Mouse (Mus musculus): ENCODE measurements around the gene Minos1. TPM values are rescaled to one million over a fixed set of nuclear protein-coding genes. Genes with fewer than 3 reads are reported as not detected.
A peak's percentile ranks its signal among the peaks of the same experiment; 100 is the strongest.

Minos1 gene
- polyA plus RNA-seq, 1 experiment from 2014 or later = 252 TPM

DNA sequence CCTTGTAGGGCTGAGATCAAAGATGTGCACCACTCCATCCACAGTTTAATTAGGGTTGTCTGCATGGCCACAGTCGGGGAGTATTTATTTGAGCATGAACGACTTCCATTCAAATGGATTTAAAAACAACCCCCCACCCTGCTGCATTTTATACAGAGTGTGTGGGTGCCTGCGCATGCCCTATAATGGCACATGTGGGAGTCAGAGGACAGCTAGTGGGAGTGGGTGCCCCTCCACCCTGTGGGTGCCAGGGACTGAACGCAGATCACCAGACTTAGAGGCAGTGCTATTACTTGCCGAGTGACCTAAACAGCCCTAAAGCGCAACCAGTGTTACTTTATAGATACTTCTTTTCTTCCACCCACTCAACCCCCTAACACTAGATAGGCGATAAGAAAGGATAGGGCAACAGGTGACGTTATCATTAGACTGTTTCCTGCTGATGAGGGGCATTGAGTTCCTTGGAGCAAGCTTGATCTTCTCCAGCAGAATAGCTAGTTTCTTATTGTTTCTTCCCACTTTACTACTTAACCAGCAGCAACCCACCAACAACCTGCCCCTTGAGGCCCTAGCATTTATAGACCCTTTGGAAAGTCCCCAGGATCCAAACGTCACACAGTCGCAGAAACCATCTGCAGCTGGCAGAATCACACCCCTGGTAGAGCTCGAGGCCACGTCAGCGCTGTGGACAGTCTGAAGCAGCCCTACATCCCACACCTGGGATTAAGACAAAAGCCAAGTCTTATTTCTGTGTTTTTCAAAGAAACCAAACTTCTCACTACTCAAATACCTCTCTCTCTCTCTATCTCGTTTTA is 1.2 kb upstream of the Minos1 start:
- H3K9me3 ChIP-seq (replicated peaks; ENCODE audit: control insufficient read depth, low read length) = no peaks in the 10 kb centered on the region
- no peaks in the 10 kb centered on the region for H3K36me3 ChIP-seq (ENCODE audit: control insufficient read depth, insufficient read depth)
- H3K27me3 ChIP-seq (ENCODE audit: control insufficient read depth, insufficient read depth, low read depth, low read length) = no peaks in the 10 kb centered on the region
- peaks cover 29% of the 10 kb centered on the region for H3K4me1 ChIP-seq (ENCODE audit: control insufficient read depth, low read depth, low read length)
- WGBS (ENCODE audit: insufficient replicate concordance) = 48% methylated on average over 14 of the region's 14 CpGs
- no peak overlapping the region for H3K4me3 ChIP-seq (ENCODE audit: low read depth, low read length)
- no peak overlapping the region for H3K9ac ChIP-seq (ENCODE audit: low read depth, low read length)
- H3K27ac ChIP-seq (ENCODE audit: low read length) = no peak overlapping the region
- H3K4me2 ChIP-seq (ENCODE audit: low read depth, low read length) = no peak overlapping the region
- no peak for ATAC-seq (ENCODE audit: low read depth)

DNA sequence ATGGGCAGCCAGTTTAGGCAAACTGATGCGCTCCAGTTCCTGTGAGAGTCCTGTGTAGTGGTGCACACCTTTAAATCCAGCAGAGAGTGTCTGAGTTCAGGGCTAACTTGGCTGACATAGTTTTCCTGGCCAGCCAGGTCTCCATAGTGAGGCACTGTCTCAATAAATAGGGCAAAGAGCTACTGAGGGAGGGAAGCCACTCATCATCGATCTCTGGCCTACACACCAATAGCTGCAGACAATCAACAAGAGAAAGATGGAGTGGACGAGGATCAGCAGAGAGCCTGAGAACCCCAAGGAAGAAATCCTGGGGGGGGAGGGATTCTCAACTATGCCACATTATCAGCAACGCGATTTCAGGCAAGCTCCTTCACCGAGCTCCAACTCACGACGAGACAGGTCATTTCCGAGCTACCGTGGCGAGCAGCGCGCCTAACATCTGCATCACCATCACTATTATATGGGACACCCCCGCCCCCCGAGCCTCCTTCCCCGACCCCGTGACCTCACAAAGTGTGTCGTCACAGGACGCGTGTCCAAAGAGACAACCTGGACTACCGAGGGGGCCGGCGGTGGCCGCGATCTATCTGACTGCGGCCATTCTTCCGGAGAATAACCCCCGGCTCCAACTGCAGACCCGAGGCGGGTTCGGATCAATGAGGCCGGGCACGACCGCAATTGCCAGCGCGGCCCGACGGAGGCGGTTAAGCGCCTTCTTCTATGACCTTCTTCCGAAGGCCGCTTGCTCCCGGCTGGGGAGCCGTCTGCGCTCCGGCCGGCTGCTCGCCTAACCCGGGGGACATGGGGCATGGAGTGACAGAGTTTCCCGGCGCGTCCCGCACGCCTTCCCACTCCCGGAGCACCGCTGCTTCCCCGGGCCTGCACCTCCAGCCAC is 860 bp downstream of the Minos1 start:
- WGBS (ENCODE audit: insufficient replicate concordance) = 3% methylated on average over 57 of the region's 57 CpGs
- H3K9me3 ChIP-seq (replicated peaks; ENCODE audit: control insufficient read depth, low read length) = peaks cover 3% of the 10 kb centered on the region; the same call in 1 of the 2 replicates

DNA sequence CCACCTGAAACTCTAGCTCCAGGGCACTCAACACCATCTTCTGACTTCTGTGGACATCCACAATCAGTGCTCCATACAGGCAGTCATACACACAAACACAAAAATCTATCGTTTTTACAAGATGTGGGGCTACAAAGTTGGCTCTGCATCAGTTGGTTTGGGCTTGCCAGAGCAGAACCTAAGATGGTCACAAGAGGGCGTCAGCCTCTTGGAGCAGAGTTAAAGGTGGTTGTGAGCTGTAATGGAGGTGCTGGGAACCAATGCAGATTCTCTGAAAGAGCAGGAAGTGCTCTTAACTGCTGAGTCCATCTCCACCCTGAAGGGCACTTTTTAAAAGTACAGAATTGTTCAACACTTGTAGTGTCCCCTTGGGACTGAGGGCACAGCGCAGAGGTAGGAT is 4.4 kb downstream of the Minos1 start:
- H3K9ac ChIP-seq (ENCODE audit: low read depth, low read length) = no peak overlapping the region
- peaks cover 40% of the 10 kb centered on the region for H3K4me1 ChIP-seq (ENCODE audit: control insufficient read depth, low read depth, low read length)
- H3K27ac ChIP-seq (ENCODE audit: low read length) = no peak overlapping the region
- H3K4me2 ChIP-seq (ENCODE audit: low read depth, low read length) = no peak overlapping the region
- 73% methylated on average over 3 of the region's 3 CpGs for WGBS (ENCODE audit: insufficient replicate concordance)
- ATAC-seq (ENCODE audit: low read depth) = no peak
- no peaks in the 10 kb centered on the region for H3K27me3 ChIP-seq (ENCODE audit: control insufficient read depth, insufficient read depth, low read depth, low read length)
- no peaks in the 10 kb centered on the region; the same call in 1 of the 2 replicates for H3K36me3 ChIP-seq (ENCODE audit: control insufficient read depth, insufficient read depth)
- H3K9me3 ChIP-seq (replicated peaks; ENCODE audit: control insufficient read depth, low read length) = peaks cover 3% of the 10 kb centered on the region; the same call in 1 of the 2 replicates
- no peak overlapping the region for H3K4me3 ChIP-seq (ENCODE audit: low read depth, low read length)

More for the DNA sequence above, 860 bp downstream of the Minos1 start:
- peak overlapping the region; percentile 94 for H3K4me2 ChIP-seq (ENCODE audit: low read depth, low read length)
- H3K27ac ChIP-seq (ENCODE audit: low read length) = peak overlapping the region; percentile 80
- peak overlapping the region; percentile 83 for H3K4me3 ChIP-seq (ENCODE audit: low read depth, low read length)
- peaks cover 29% of the 10 kb centered on the region for H3K4me1 ChIP-seq (ENCODE audit: control insufficient read depth, low read depth, low read length)
- H3K9ac ChIP-seq (ENCODE audit: low read depth, low read length) = peak overlapping the region; percentile 87
- no peaks in the 10 kb centered on the region for H3K27me3 ChIP-seq (ENCODE audit: control insufficient read depth, insufficient read depth, low read depth, low read length)
- no peaks in the 10 kb centered on the region; the same call in 1 of the 2 replicates for H3K36me3 ChIP-seq (ENCODE audit: control insufficient read depth, insufficient read depth)
- ATAC-seq (ENCODE audit: low read depth) = peak; percentile 8; the same call in 1 of the 2 replicates

DNA sequence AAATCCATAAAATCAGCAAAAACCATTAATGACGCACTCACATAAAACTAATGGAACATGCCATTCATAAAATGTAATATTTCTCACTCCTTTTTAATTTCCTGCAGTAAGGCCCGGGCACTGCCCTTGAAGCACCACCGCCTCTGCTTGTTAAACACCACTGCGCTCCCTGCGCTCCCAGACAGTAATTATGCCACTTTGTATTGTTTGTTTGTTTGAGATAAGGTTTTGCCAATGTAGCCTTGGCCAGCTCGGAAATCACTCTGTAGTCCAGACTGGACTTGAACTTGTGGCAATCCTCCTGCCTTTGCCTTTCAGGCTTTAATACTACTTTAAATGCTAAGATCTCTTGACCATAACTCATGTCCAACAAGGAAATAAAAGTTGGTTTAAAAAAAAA is 6.0 kb downstream of the Minos1 start:
- WGBS (ENCODE audit: insufficient replicate concordance) = 59% methylated on average over 6 of the region's 6 CpGs
- Histone ChIP-seq H3K4me1 (ENCODE audit: control insufficient read depth, low read depth, low read length) (peaks cover 47% of the 10 kb centered on the region), H3K4me2 (ENCODE audit: low read depth, low read length) (no peak overlapping the region), H3K27ac (ENCODE audit: low read length) (no peak overlapping the region), H3K36me3 (ENCODE audit: control insufficient read depth, insufficient read depth) (no peaks in the 10 kb centered on the region; the same call in 1 of the 2 replicates), H3K4me3 (ENCODE audit: low read depth, low read length) (no peak overlapping the region), H3K9me3 (replicated peaks; ENCODE audit: control insufficient read depth, low read length) (peaks cover 3% of the 10 kb centered on the region; the same call in 1 of the 2 replicates), H3K27me3 (ENCODE audit: control insufficient read depth, insufficient read depth, low read depth, low read length) (no peaks in the 10 kb centered on the region), H3K9ac (ENCODE audit: low read depth, low read length) (no peak overlapping the region)
- ATAC-seq (ENCODE audit: low read depth) = no peak

DNA sequence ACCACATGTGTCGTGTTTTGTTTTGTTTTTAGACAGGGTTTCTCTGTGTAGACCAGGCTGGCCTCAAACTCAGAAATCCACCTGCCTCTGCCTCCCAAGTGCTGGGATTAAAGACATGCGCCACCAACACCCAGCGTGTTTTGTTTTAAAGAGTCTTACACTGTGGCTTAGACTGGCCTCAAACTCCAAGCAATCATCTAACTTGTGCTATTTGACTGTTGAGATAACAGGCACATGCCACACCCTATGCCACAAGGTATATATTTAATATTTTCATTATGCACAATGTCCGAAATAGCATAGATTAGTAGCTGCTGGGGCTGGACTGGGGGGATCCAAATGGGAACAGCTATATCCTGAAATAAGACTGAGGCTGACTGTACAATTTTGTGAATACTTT is 8.4 kb downstream of the Minos1 start:
- 30% methylated on average over 4 of the region's 4 CpGs for WGBS (ENCODE audit: insufficient replicate concordance)
- no peak overlapping the region for H3K9ac ChIP-seq (ENCODE audit: low read depth, low read length)
- H3K36me3 ChIP-seq (ENCODE audit: control insufficient read depth, insufficient read depth) = no peaks in the 10 kb centered on the region; the same call in 1 of the 2 replicates
- peak overlapping the region; percentile 7; the same call in 1 of the 2 replicates for H3K4me2 ChIP-seq (ENCODE audit: low read depth, low read length)
- H3K9me3 ChIP-seq (replicated peaks; ENCODE audit: control insufficient read depth, low read length) = peaks cover 3% of the 10 kb centered on the region; the same call in 1 of the 2 replicates
- H3K27ac ChIP-seq (ENCODE audit: low read length) = no peak overlapping the region; the same call in 1 of the 2 replicates
- no peak overlapping the region for H3K4me3 ChIP-seq (ENCODE audit: low read depth, low read length)
- H3K27me3 ChIP-seq (ENCODE audit: control insufficient read depth, insufficient read depth, low read depth, low read length) = no peaks in the 10 kb centered on the region
- H3K4me1 ChIP-seq (ENCODE audit: control insufficient read depth, low read depth, low read length) = peaks cover 49% of the 10 kb centered on the region
- ATAC-seq (ENCODE audit: low read depth) = peak; percentile 70; the same call in 1 of the 2 replicates

DNA sequence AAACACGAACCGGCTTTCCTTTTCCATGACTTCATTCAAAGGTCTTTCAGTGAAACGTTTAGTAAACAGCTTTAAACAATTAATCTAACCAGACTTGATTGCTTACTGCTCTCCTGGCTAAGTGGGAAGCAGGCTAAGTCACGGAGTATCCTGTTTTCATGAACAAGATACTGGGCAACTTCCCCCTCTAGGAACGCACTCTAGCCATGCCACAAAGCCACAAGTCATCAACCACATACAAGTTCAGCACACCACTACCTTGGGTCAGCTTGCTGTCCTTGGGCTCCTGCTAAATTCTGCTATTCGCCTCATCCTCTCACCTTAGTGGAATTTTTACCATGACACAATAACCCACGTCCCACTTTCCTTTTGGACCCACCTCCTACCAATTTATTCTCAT is 9.9 kb downstream of the Minos1 start:
- WGBS (ENCODE audit: insufficient replicate concordance) = 30% methylated on average over 7 of the region's 7 CpGs
- H3K27ac ChIP-seq (ENCODE audit: low read length) = no peak overlapping the region
- no peak for ATAC-seq (ENCODE audit: low read depth)
- no peaks in the 10 kb centered on the region for H3K9me3 ChIP-seq (replicated peaks; ENCODE audit: control insufficient read depth, low read length)
- no peak overlapping the region for H3K4me2 ChIP-seq (ENCODE audit: low read depth, low read length)
- no peaks in the 10 kb centered on the region for H3K27me3 ChIP-seq (ENCODE audit: control insufficient read depth, insufficient read depth, low read depth, low read length)
- H3K9ac ChIP-seq (ENCODE audit: low read depth, low read length) = no peak overlapping the region
- no peak overlapping the region for H3K4me3 ChIP-seq (ENCODE audit: low read depth, low read length)
- no peaks in the 10 kb centered on the region for H3K36me3 ChIP-seq (ENCODE audit: control insufficient read depth, insufficient read depth)
- H3K4me1 ChIP-seq (ENCODE audit: control insufficient read depth, low read depth, low read length) = peaks cover 63% of the 10 kb centered on the region

DNA sequence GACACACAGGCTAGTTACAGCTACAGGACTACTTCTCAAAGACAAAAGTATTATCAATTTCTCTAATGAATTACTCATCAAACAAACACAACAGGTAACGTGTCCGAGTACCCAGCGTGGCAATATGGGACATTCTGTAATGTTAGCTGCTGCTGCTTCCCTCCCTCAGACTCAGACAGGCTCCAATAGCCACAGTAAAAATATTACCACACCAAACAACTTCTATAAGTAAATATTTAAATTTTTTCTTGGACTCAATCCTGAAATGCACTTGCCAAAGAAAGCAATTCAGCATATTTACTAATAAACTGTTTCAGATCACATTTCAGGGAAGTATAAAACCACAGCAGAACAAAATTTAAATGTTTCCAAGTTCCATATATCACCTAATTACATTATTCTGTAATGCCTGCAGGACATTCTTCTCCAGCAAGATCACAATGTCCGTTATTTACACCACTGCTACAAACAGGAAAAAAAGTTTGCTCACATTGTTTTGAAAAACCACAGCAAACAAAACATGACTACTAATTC is 10.6 kb downstream of the Minos1 start:
- no peak for ATAC-seq (ENCODE audit: low read depth)
- Histone ChIP-seq H3K9me3 (replicated peaks; ENCODE audit: control insufficient read depth, low read length) (no peaks in the 10 kb centered on the region), H3K27ac (ENCODE audit: low read length) (no peak overlapping the region), H3K27me3 (ENCODE audit: control insufficient read depth, insufficient read depth, low read depth, low read length) (no peaks in the 10 kb centered on the region), H3K4me3 (ENCODE audit: low read depth, low read length) (no peak overlapping the region), H3K4me1 (ENCODE audit: control insufficient read depth, low read depth, low read length) (peaks cover 63% of the 10 kb centered on the region), H3K9ac (ENCODE audit: low read depth, low read length) (no peak overlapping the region), H3K4me2 (ENCODE audit: low read depth, low read length) (no peak overlapping the region), H3K36me3 (ENCODE audit: control insufficient read depth, insufficient read depth) (no peaks in the 10 kb centered on the region)
- WGBS (ENCODE audit: insufficient replicate concordance) = 69% methylated on average over 4 of the region's 4 CpGs

DNA sequence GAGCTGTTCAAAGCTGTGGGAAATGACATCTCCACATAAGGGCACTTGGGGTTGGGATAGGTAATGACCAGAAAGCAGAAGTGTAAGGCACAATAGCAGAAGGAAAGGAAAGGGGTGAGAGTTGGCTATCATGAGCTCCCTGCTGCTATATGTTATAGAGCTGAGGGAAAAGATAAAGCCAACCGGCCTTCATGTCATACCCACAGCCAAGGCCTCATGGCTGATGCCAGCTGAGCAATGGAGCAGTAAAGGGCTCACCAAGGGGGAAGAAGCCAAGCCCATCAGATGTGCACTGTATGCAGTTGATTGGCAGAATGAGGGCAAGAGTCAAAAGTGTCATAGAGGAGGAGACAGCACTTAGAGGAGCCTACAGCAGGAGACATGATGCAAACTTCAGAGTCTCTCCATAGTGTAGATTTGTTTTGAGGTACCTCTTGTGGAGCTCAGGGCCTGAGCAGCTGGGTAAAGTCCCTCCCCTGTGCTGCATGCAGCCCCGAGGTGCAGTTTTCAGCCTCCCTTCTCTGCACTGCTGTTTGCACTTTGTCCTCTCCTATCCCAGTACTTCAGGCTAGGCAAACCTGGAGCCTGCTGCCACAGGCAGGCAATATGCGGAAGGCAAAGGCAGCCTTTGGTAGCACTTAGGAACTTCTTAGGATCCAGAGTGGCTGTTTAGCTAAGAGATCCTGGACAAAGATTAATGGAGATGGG is 14.4 kb downstream of the Minos1 start:
- H3K9ac ChIP-seq (ENCODE audit: low read depth, low read length) = no peak overlapping the region; the same call in 1 of the 2 replicates
- H3K36me3 ChIP-seq (ENCODE audit: control insufficient read depth, insufficient read depth) = no peaks in the 10 kb centered on the region
- H3K9me3 ChIP-seq (replicated peaks; ENCODE audit: control insufficient read depth, low read length) = no peaks in the 10 kb centered on the region
- H3K27ac ChIP-seq (ENCODE audit: low read length) = peak overlapping the region; percentile 54
- 0 out of 2 replicates have a peak overlapping the region, but pooled peaks have one; percentile 15 for H3K4me2 ChIP-seq (ENCODE audit: low read depth, low read length)
- no peaks in the 10 kb centered on the region for H3K27me3 ChIP-seq (ENCODE audit: control insufficient read depth, insufficient read depth, low read depth, low read length)
- H3K4me1 ChIP-seq (ENCODE audit: control insufficient read depth, low read depth, low read length) = peaks cover 53% of the 10 kb centered on the region
- WGBS (ENCODE audit: insufficient replicate concordance) = 37% methylated on average over 3 of the region's 3 CpGs
- H3K4me3 ChIP-seq (ENCODE audit: low read depth, low read length) = no peak overlapping the region
- ATAC-seq (ENCODE audit: low read depth) = peak; percentile 75
